Mouse (Mus musculus): ENCODE measurements around the gene Slc6a4. TPM values are rescaled to one million over a fixed set of nuclear protein-coding genes. Genes with fewer than 3 reads are reported as not detected.

The Slc6a4 gene
- polyA plus RNA-seq (2021) = 0.13 TPM

DNA sequence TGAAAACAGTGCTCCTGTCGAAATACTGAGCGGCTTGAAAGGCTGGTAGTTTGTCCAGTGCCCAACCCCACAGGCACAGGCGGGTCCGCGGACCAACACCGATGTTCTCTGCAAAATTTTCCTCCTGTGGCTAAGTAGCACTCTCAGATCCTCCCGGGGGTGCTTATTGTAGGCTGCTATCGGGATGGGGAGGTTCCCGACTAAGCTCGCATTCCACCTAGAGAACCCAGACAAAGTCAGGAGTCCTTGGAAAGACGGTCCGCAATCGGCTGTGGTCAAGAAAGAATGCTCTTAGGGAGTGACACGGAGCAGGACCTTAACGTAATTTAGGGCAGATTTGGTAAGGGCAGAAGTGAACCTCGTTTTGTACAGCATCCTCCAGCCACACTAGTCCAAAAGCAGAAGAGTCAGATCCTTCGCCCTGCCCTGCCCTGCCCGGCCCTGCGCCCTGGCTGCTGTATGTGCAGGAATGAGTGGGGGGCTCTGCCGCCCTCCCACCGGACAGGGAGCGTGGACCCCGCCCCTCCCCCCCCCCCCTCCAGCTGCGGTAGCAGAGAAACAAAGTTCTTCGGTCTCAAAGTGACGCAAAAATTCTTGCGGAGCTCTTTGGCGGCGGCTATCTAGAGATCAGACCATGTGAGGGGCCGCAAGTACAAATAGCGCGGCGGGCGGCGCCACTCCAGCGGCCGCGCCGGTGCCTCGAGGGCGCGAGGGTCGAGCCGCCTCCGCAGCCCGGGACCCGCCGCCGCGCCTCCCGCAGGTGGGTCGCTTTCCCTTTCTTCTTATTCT, at the start of gene Slc6a4:
Gene Slc6a4 (plus strand): TSS at position 688 of the 789 bp plus-strand sequence.
- ATAC-seq = no peak
- POLR2A ChIA-PET = interaction anchor here (0.5 to 1.2 kb wide), 6 partner anchors 10 to 699 kb away, joined by 3 to 7 read pairs (median 3); no protein-coding TSS in a partner anchor

DNA sequence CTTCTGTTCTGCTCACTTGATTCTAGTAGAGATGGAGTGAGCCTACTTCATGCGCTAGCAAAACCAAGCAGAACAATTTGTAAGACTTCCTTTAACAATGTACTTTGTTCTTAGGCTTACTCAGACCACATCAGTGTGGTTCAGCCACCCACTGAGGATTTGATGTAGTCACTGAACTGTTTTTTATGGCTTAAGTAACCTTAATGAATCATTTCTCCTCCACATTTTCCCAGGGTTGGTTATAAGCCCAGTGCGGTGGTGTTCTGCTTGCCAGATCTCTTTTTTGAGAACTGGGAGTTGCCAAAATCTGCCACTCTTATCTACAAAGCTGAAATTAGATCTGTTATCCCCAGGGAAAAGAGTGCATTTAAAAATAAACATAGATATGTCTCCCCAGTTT, 44.9 kb upstream of the Slc6a4 start:
- DNase-seq (ENCODE audit: low read depth, low spot score) (peak; percentile 90), ATAC-seq (peak; percentile 78)
- POLR2A ChIA-PET = no interaction called here
- in situ Hi-C loops (cut with MboI; ENCODE audit: low pct_unique_long_range_greater_than_20kb) = no loop called here
- no peaks in the 10 kb centered on the region for H3K27me3 ChIP-seq
- no peak for TF ChIP-seq CTCF (IDR thresholded peaks at IDR 0.05)
- CTCF ChIA-PET = interaction anchor here (1.3 kb wide), 1 partner anchor 59 kb away, joined by 3 read pairs; no protein-coding TSS in a partner anchor

More for the DNA sequence above, at the start of gene Slc6a4:
- in situ Hi-C loops (cut with MboI; ENCODE audit: low pct_unique_long_range_greater_than_20kb) = no loop called here
- no peak for TF ChIP-seq CTCF (IDR thresholded peaks at IDR 0.05)
- CTCF ChIA-PET = interaction anchor here (1.0 to 2.0 kb wide), 4 partner anchors 8 to 95 kb away, joined by 3 to 9 read pairs (median 4); no protein-coding TSS in a partner anchor
- no peak for DNase-seq (ENCODE audit: low read depth, low spot score)
- peaks cover 18% of the 10 kb centered on the region for H3K27me3 ChIP-seq

DNA sequence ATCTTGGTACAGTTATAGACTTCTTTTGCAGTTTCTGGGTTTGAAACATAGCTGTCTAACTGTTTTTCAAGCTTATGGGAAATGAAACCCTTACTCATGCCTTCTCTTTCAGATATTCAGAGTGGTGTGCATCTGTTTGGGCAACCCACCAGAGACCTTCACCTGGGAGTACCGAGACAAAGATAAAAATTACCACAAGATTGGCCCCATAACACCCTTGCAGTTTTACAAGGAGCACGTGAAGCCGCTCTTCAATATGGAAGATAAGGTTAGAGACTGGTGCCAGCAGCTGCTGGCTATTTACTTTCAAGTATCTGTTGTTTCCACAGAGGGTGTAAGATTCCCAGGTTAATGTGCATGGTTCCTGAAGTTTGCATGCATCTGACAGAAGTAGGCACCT, 32.7 kb upstream of the Slc6a4 start:
- no peaks in the 10 kb centered on the region for H3K27me3 ChIP-seq
- DNase-seq (ENCODE audit: low read depth, low spot score) (no peak), ATAC-seq (no peak)
- ChIA-PET CTCF (interaction anchor here (1.6 kb wide), 1 partner anchor 22 kb away, joined by 4 read pairs; no protein-coding TSS in a partner anchor), POLR2A (no interaction called here)
- TF ChIP-seq CTCF (IDR thresholded peaks at IDR 0.05) = no peak
- in situ Hi-C loops (cut with MboI; ENCODE audit: low pct_unique_long_range_greater_than_20kb) = no loop called here

DNA sequence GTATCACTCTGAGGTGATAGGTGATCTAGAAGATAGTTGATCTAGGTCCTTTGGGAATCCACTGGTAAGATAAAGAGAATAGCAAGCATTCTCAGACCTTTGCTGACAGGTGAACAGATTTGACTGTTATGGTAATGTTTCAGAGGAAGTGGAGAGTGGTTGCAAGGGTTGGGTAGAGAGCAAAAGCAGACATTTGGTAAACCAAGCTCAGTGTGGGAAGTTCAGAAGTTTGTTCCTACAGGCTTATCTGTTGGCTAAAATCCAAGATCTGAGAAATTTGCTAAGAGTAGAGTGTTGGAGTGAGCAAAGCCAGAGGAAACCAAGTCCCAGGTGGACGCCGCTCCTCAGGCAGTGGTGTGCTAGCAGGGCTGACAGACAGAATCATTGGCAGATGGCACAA, 28.1 kb upstream of the Slc6a4 start:
- H3K27me3 ChIP-seq = no peaks in the 10 kb centered on the region
- ATAC-seq (no peak), DNase-seq (ENCODE audit: low read depth, low spot score) (no peak)
- ChIA-PET POLR2A (interaction anchor here (1.3 kb wide), 1 partner anchor 19 kb away, joined by 3 read pairs; no protein-coding TSS in a partner anchor), CTCF (no interaction called here)
- no peak for TF ChIP-seq CTCF (IDR thresholded peaks at IDR 0.05)
- in situ Hi-C loops (cut with MboI; ENCODE audit: low pct_unique_long_range_greater_than_20kb) = no loop called here

DNA sequence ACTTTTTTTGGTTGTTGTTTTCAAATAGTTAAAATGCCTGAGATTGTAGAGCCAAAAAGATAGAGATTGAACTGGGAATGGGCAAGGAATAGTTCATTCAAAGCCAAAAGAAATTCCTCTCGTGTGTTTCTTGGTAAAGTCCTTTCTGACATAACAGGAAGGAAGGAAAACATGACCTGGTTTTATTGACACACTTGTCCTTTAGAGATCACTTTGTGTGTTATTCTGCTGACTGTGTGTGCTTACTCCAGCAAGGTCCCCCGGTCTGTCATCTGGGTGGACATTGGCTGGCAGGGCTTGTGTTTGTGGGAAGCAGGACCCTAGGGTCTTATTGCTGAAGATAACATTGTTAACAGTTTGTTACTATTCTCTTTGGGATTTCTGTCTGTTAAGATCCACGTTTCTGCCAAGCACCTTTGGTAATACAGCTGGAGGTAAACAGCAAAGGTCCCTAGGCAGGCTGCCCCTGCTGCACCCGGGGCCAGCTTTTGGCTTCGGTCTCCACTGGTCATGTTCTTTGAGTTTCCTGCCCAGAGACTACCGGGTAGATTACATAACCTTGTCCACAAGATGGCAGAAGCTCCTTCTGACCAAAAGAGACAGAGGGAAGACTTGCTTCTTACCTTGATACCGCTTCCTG, 23.6 kb upstream of the Slc6a4 start:
- POLR2A ChIA-PET = interaction anchor here (1.6 kb wide), 1 partner anchor 8 kb away, joined by 5 read pairs; no protein-coding TSS in a partner anchor
- ATAC-seq = no peak
- DNase-seq (ENCODE audit: low read depth, low spot score) = no peak
- in situ Hi-C loops (cut with MboI; ENCODE audit: low pct_unique_long_range_greater_than_20kb) = no loop called here
- no peaks in the 10 kb centered on the region for H3K27me3 ChIP-seq
- TF ChIP-seq CTCF (IDR thresholded peaks at IDR 0.05) = no peak
- CTCF ChIA-PET = no interaction called here

DNA sequence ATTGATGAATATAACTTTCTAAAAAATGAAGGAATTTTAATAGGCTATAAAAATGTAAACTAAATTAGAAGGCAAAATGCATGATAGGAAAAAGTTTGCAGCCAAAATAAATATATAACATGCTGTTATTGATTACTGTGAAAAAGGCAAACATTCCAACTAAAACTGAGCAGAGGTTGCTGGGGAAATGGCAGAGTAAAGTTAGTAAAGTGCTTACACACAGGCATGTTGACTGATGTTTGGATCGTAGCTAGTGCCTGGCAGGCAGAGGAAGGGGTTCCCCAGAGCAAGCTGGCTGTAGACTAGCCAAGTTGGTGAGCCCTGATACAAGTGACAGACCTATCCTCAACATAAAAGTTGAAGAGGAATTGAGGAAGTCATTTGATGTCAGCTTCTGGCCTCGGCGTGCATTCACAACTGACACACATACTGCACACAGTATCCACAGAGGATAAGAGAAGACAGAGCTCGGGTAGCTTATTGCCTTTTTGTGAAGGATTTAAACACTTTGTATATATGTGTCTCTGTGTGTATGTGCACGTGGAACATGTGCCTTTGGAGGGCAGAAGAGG, 16.7 kb upstream of the Slc6a4 start:
- ATAC-seq = no peak
- POLR2A ChIA-PET = interaction anchor here (1.3 kb wide), 1 partner anchor 8 kb away, joined by 3 read pairs; no protein-coding TSS in a partner anchor
- TF ChIP-seq CTCF (IDR thresholded peaks at IDR 0.05) = no peak

DNA sequence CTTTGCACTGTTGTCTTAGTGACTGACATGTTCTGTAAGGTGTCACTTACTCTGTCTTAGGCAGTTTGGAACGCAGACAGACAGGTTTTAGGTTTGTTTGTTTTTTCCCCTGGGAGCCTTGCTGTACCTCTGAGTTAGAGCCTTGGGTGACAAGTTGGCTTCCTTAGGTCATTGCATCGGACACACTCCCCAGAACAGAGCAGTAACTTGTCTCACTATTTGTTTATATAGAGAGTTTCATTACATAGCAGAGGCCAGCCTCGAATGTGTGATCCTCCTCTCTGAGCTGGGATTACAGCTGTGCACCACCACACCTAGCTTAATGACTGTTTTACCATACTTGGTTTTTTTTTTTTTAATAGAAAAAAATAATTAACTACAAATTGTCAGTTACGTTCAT, 16.0 kb upstream of the Slc6a4 start:
- no peak for DNase-seq (ENCODE audit: low read depth, low spot score)
- in situ Hi-C loops (cut with MboI; ENCODE audit: low pct_unique_long_range_greater_than_20kb) = no loop called here
- no peaks in the 10 kb centered on the region for H3K27me3 ChIP-seq
- POLR2A ChIA-PET = interaction anchor here (1.3 kb wide), 1 partner anchor 9 kb away, joined by 3 read pairs; no protein-coding TSS in a partner anchor
- TF ChIP-seq CTCF (IDR thresholded peaks at IDR 0.05) = no peak
- ATAC-seq = no peak
- CTCF ChIA-PET = no interaction called here

More for the DNA sequence above, 16.7 kb upstream of the Slc6a4 start:
- no peaks in the 10 kb centered on the region for H3K27me3 ChIP-seq
- CTCF ChIA-PET = no interaction called here
- in situ Hi-C loops (cut with MboI; ENCODE audit: low pct_unique_long_range_greater_than_20kb) = no loop called here
- DNase-seq (ENCODE audit: low read depth, low spot score) = no peak

DNA sequence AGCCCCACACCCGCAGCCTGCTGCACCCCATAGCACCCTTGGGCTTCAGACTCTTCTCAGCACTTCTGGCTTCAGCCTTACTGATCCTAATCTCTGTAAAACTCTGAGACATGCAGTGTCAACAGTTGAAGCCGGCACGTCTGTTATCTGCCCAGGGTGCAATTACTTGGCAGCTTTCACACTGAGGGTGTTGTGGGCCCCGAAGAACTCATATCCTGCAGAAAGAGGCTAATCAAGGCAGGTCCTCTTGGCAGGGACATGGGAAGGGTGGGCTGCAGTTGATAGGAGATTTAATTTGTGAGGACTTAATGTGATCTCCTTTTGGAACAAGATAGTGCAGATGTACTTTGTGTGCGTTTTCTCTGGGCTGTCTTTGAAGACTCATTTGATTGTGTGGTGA, 14.8 kb upstream of the Slc6a4 start:
- in situ Hi-C loops (cut with MboI; ENCODE audit: low pct_unique_long_range_greater_than_20kb) = no loop called here
- CTCF ChIA-PET = no interaction called here
- no peak for TF ChIP-seq CTCF (IDR thresholded peaks at IDR 0.05)

DNA sequence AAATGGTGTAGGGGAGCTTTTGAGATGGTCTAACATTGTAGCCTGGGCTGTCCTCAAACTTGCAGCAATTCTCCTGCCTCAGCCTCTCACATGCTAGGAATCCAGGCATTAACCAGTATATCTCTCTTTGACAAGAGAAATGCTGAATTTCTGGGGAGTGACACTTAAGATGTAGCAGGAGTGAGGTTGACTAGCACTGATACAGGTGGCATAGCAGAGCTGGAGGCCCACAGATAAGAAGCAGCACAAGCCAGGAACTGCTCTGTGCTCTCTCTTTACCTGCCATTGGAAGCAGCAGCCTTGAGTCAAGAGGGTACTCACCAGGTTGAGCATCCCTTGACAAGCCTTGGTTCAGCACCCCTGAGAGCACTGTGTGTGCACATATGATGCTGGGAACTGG, 14.2 kb upstream of the Slc6a4 start:
- DNase-seq (ENCODE audit: low read depth, low spot score) (no peak), ATAC-seq (no peak)
- no peaks in the 10 kb centered on the region for H3K27me3 ChIP-seq
- POLR2A ChIA-PET = no interaction called here
- no peak for TF ChIP-seq CTCF (IDR thresholded peaks at IDR 0.05)
- in situ Hi-C loops (cut with MboI; ENCODE audit: low pct_unique_long_range_greater_than_20kb) = no loop called here
- CTCF ChIA-PET = no interaction called here

More for the DNA sequence above, 14.8 kb upstream of the Slc6a4 start:
- POLR2A ChIA-PET = no interaction called here
- DNase-seq (ENCODE audit: low read depth, low spot score) (no peak), ATAC-seq (no peak)
- H3K27me3 ChIP-seq = no peaks in the 10 kb centered on the region

DNA sequence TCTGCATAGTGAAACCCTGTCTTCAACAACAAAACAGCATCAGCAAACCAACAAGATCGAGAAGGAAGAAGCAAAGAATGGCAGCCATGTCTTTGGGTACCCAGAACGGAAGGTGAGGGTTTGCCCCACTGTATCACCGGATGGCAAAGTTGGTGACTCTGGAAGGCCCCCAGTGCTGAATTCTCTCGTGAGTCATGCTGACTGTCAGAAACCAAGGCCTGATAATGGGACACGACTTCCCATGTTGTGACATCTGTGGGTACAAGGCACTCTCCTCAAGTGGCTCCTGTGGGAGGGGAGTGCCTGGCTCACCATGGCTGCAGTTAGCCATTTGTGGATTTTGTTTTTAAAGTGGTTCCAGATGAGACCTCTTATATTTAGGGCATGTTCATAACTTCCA, 7.6 kb upstream of the Slc6a4 start:
- CTCF ChIA-PET = no interaction called here
- POLR2A ChIA-PET = no interaction called here
- ATAC-seq = no peak
- in situ Hi-C loops (cut with MboI; ENCODE audit: low pct_unique_long_range_greater_than_20kb) = loop anchor here (5.0 kb wide), 1 partner anchor 101 kb away; no protein-coding TSS in a partner anchor
- no peak for DNase-seq (ENCODE audit: low read depth, low spot score)
- no peak for TF ChIP-seq CTCF (IDR thresholded peaks at IDR 0.05)
- H3K27me3 ChIP-seq = no peaks in the 10 kb centered on the region
